Mouse (Mus musculus) hindbrain, embryonic 14.5 days (tissue): Measurements from ENCODE around the gene Ube4a. TPM values are rescaled to one million over a fixed set of nuclear protein-coding genes. Genes with fewer than 3 reads are reported as not detected.

Experiments
- polyA plus RNA-seq: library from polyadenylated mRNA; unstranded; fragments of >200 nt; fragmentation: Nextera tagmentation; extraction: Ambion mirVana; gene quantifications from 2 replicates; pipeline ENCODE4 v1.2.1, GENCODE M21; 2014

The Ube4a gene
- polyA plus RNA-seq, 1 experiment from 2014 or later: 46.0 TPM

Other genes with a start within 250 kb of the Ube4a start
- gene Phldb1, start 230.4 kb downstream of the Ube4a start, polyA plus RNA-seq: 41.9 and 46.4 TPM in 2 replicates
- gene Arcn1, start 197.8 kb downstream of the Ube4a start, polyA plus RNA-seq: 148 and 169 TPM in 2 replicates
- 141 and 158 TPM in 2 replicates for gene Ift46, start 197.7 kb downstream of the Ube4a start, polyA plus RNA-seq
- gene Tmem25, start 166.3 kb downstream of the Ube4a start, polyA plus RNA-seq: 14.2 and 14.3 TPM in 2 replicates
- gene Ttc36, start 162.5 kb downstream of the Ube4a start, polyA plus RNA-seq: not detected in 2 replicates
- 17.1 and 19.3 TPM in 2 replicates for gene Kmt2a, start 84.3 kb downstream of the Ube4a start, polyA plus RNA-seq
- 774 and 980 TPM in 2 replicates for gene Atp5l, start 44.9 kb downstream of the Ube4a start, polyA plus RNA-seq
- gene Cd3g, start 14.8 kb upstream of the Ube4a start, polyA plus RNA-seq: not detected in 2 replicates
- not detected in 2 replicates for gene Cd3d, start 16.2 kb upstream of the Ube4a start, polyA plus RNA-seq
- 0.20 and 0.22 TPM in 2 replicates for gene Cd3e, start 44.0 kb upstream of the Ube4a start, polyA plus RNA-seq
- 0.44 and 0.90 TPM in 2 replicates for gene Mpzl2, start 74.2 kb upstream of the Ube4a start, polyA plus RNA-seq
- 1.1 and 1.7 TPM in 2 replicates for gene Mpzl3, start 89.6 kb upstream of the Ube4a start, polyA plus RNA-seq
- gene Jaml, start 113.6 kb upstream of the Ube4a start, polyA plus RNA-seq: 0.25 TPM in 1 of 2 replicates, not detected in the other
- gene Scn2b, start 152.2 kb upstream of the Ube4a start, polyA plus RNA-seq: 6.9 and 8.1 TPM in 2 replicates
- 0.07 and 0.17 TPM in 2 replicates for gene Scn4b, start 172.8 kb upstream of the Ube4a start, polyA plus RNA-seq
- not detected in 2 replicates for gene BC049352, start 216.4 kb upstream of the Ube4a start, polyA plus RNA-seq
- gene Tmprss4, start 238.5 kb upstream of the Ube4a start, polyA plus RNA-seq: not detected in 2 replicates